Mouse (Mus musculus) olfactory bulb, adult 2 months (tissue): ENCODE results near the gene Tenm3.

Experiments used
- CTCF ChIP-seq: fragments of 200-500 bp; IDR thresholded peaks from 2 replicates; pipeline ENCODE4 v1.5.1; 2012; ENCODE audit warnings: low read depth, mild to moderate bottlenecking, low read length, moderate library complexity; ENCODE audit not compliant: insufficient read depth
- POLR2A ChIP-seq: fragments of 200-500 bp; IDR thresholded peaks from 2 replicates; pipeline ENCODE4 v1.6.1; 2012; ENCODE audit warnings: mild to moderate bottlenecking, low read depth, low read length, moderate library complexity; ENCODE audit not compliant: insufficient read depth

- TF ChIP-seq CTCF (no peak), POLR2A (no peak)
These were observed 121.4 kb downstream of the Tenm3 start for GRCm38 (mm10) chr8:48722318-48722717.
